Mouse (Mus musculus) mouse embryonic stem cell (cell line): ENCODE data around the gene Gtf3a.

Experiments used
- in situ Hi-C, 2 experiments: fragments of 300-500 bp; cut with MboI; formaldehyde crosslinking; loops; 1 replicate in 1 of 2; 3 replicates in 1 of 2; pipeline ENCODE4 v1.14.3; 2019 to 2020; ENCODE audit warnings: low sequenced_read_pairs in 2 of 2, low pct_unique_long_range_greater_than_20kb in 1 of 2, mixed read lengths in 1 of 2; ENCODE audit not compliant: unreplicated experiment in 1 of 2

Gtf3a gene

DNA sequence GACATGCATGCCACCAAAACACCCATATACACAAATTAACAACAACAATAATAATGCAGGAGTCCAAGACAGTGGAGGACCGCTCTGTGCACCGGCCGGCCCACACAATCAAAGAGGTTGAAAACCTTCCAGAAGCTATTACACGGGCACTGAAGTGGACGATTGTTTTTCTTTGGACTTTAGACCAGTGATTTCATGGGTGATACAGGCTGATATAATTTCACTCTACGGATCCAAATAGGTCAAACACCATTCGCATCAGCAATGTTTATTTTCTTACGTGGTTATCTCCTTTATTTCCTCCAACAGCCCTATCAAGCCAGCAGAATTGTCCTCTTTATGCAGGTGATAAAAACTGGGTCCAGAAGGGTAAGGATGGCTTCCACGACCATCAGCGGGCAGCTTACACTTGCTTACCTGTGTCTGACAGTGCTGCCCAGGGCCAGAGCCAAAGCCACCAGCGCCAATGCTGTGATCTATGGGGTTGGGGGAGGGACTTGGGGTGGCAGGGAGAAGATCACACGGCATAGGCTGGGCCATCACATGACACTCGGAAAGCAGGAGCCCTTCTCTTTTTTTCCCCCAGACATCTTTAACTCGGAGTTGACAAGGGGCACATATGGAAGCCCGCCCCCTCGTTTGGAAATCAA lies 16.4 kb upstream of the Gtf3a start:
- in situ Hi-C loops = no loop called here

DNA sequence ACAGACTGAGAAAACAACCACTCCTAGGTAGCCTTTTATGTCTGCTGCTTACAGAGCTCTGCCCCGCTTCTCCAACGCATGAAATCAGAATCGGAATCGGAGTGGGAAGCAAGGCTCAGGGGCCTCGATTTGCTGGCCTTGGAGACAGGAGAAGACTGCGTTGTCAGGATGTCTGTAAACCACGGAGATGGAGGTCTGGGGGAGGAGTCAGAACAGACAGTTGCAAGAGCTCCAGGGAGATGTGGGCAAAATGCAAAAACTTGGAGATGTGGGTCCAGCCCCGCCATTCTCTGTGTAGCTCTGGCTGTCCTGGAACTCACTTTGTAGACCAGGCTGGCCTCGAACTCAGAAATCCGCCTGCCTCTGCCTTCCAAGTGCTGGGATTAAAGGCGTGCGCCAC lies 15.0 kb upstream of the Gtf3a start:
- in situ Hi-C loops = no loop called here

DNA sequence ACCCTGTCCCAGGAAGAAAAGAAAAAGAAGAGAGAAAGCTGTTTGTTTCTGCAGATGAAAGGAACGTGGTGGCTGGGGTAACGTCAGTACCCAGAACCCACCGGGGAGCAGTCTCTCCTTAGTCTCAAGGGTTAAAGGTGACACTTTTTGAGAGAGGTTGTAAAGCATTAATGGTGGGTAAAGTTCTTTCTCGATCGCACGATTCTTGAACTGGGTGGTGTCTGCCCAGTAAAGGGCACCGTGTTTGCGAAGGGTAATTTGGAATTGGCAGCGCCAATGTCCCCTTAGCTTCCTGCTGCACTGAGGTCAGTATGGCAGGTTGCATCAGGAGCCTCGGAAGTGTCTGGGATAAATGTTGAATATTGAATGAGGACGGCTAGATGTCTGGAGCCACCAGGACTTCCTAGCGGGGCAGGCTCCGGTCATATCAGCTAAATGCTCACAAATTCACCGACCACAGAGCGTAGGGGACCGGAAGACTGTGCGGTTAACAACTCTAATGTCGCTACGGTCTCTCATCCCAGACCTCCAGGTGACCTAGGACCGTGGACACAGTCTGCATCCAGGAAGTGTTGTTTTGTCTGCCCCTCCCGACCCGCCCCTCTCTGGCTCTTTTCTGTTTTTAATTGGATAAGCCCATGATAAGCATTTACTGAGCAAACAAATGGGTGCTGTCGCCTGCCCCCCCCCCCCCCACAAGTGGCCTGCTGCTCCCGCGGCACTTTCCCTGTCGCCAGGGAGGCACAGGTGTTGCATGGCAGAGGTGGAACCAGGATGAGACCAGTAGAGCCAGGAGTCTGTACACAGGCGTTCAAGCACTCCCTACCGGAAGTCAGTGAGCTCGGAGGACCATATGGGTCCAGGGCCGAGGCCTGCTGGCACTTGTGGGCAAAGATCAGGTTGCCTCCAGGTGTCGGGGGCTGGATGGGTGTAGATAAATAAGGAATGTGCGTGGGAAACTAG lies 10.6 kb upstream of the Gtf3a start:
- in situ Hi-C loops = no loop called here

DNA sequence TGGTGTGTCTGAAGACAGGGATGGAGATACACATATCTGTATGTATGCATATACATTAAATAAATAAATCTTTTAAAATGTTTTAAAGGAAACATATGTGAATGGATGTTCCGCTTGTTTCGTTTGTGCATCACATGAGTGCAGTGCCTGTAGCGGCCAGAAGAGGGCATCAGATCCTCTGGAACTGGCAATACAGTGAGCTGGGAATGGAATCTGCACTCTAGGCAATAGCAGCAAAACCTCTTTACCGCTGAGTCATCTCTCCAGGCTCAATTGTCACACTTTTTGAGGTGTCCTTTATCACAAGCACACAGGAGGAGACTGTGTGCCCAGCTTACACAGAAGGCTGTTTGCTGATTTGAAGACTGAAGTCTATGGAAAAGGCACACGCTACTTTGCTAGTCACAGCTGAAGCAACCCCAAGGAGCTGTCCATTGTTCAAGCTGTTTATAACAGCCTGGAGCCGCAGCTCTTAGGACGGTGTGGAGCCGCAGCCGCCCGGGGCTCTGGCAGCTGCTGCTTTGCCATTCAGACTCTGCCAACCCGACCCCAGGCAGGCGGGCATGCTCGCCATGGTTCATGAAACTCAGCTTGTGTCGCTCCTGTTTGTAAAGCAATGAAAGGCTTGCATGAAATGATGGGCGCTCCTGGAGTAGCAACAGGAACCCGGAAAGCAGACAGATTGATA lies 9.2 kb upstream of the Gtf3a start:
- in situ Hi-C loops = no loop called here

DNA sequence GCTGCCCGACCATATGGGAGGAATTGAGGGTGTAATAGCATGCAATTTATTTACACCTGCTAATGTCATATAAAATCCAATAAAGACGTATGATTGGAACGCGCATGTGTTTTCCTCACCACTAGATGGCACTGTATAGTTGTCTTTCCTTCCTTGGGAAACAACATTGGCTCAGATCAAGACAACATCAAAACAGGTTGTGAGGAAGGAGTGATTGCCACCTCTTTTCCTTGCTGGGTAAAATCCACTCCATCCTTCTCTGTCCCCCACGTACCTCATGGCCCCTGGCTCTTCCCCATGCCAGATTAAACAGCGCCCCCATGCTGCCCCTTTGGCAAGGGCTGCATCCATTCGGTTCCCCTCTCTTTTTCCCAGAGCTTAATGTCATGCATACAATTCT lies 8.2 kb upstream of the Gtf3a start:
- in situ Hi-C loops = loop anchor here in 1 of 2 experiments (5.0 kb wide), 1 partner anchor 37 kb away; no protein-coding TSS in a partner anchor

DNA sequence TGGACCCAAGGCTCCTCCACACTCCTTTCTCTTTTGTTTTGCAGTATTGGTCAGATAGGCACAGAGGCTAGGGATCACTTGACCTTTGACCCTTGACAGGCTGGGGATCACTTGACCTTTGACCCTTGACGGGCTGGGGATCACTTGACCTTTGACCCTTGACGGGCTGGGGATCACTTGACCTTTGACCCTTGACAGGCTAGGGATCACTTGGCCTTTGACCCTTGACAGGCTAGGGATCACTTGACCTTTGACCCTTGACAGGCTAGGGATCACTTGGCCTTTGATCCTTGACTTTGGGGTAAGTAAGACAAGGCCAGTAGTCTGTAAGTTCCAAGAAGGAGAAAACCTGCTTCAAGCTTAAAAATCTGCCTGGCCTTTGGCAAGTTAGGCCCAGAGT lies 6.5 kb upstream of the Gtf3a start:
- in situ Hi-C loops = loop anchor here in 1 of 2 experiments (5.0 kb wide), 1 partner anchor 35 kb away; no protein-coding TSS in a partner anchor

DNA sequence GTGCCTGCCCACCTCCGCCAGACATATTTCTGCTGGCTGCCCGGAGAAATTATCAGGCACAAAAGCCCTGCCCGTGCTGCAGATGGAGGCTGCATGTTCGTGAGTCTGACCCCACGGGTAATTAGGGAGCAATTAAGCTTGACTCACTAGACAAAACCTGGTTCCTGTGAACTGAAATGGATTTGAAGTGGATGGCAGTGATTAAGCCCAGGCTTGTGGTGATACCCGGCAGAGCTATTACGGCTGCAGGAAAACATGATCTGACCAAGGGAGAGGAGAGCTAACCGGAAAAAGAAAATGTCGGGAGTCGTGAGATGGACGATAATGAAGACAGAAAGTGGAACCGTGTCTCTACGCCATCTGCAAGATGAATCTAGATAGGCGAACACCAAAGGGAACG lies 5.5 kb upstream of the Gtf3a start:
- in situ Hi-C loops = loop anchor here in 1 of 2 experiments (5.0 kb wide), 1 partner anchor 34 kb away; no protein-coding TSS in a partner anchor

DNA sequence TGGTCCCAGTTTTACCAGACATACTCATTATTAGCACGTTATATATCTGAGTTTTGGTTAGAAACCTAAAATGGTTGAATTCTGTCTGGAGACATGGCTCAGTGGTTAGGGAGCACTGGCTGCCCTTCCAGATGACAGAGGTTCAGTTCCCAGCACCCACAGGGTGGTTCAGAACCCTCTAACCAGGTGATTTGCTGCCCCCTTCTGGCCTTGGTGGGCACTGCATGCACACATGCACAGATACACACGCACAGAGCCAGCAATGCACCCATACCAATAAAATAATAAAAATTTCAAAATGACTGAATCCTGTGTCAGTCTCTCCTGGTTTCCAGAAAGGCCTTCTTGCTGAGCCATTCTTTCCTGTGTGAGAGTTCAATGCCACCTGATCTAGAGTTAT lies 3.9 kb upstream of the Gtf3a start:
- in situ Hi-C loops = loop anchor here in 1 of 2 experiments (5.0 kb wide), 1 partner anchor 33 kb away; no protein-coding TSS in a partner anchor

DNA sequence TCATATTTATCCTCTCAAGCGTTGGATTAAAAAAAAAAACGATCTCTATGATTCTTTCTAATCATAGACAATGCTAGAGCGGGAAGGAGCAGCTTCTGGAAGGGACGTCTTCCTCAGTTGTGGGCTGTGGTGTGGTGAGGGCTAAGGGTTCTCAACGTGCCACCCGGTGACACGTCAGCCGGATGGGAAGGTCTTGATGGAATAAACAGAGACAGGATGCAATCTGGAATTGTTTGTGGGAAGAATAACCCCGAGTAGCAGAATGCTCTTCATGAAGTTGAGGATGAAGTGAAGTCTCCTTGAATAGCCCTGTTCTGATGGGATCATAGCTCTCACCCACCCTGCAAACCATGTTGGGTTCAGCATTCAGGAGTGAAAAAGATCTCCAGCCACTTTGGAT lies 1.8 kb upstream of the Gtf3a start:
- in situ Hi-C loops = no loop called here

DNA sequence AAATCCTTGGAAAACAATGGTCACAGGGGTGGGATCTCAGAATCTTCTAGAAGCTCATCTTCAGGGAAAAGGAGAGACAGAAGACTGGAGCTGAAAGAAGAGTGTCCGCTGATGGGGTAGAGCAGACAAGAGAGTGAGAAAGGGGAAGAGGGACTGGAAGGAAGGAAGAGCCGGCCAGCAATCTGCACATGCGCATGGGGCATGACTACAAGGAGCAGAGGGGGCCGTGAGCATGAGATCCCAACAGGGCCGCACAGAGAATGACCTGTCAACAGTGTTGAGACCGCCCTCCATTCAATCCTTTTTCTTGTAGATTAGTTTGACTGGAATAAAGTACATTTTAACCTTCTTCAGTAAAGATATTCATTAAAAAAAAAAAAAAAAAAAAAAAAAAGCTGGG lies 960 bp upstream of the Gtf3a start:
- in situ Hi-C loops = no loop called here

DNA sequence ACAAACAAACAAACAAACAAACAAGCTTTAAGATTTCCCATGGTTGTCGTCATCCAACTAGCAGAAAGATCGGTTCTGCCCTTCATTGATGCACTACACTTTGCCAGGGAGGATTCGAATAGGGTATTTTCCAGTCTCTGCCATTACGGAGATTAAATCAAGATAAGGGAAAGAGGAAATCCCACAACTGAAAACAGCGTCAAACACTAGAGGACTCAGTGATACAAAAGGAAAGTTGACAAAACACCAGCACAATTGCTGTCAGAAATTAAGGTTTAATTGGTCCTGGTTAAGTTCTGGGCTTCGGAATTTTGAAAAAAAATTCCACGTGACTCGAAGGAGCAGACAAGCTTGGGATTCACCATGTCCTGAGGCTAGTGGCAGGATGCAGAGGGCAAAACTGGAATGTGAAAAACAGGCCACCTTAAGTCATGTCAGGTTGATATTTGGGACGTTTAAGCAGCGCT lies 383 bp upstream of the Gtf3a start:
- in situ Hi-C loops = no loop called here

DNA sequence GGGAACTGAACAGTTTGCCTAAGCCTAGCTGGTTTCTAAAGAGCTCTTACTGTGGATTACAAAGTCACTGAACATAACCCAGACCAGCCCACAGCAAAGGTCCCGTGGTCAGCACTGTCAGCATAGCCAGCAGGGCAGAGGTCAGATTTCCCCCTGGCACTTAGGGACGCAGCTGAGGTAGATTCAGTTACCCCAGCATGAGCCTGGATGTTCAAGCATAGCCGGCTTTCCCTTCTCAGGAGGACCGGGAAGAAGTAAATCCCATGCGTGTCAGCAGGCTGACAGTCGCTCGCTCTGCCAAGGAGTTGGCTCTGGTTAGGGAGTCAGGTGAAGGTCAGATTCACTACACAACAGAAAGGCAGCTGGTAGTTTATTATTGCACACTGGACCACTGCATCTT lies 6.1 kb downstream of the Gtf3a start:
- in situ Hi-C loops = no loop called here

DNA sequence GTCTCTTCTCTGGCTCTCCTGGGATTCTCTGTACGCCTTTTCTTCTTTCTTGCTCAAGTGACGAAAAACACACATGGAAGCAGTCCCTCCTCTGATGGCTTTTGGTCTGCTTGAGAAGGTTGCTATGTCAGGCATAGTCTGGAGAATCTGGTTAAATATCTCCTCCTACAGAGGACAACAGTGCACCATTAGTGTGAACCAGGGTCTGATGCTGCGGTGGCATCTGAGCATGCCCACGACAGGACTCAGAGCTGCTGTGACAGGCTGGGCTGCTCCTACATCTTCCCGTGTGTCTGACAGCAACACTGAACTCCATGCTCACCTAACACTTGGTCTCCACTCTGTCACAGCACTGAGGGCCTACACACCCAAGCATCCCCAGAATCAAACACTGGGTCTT lies 7.2 kb downstream of the Gtf3a start:
- in situ Hi-C loops = no loop called here

DNA sequence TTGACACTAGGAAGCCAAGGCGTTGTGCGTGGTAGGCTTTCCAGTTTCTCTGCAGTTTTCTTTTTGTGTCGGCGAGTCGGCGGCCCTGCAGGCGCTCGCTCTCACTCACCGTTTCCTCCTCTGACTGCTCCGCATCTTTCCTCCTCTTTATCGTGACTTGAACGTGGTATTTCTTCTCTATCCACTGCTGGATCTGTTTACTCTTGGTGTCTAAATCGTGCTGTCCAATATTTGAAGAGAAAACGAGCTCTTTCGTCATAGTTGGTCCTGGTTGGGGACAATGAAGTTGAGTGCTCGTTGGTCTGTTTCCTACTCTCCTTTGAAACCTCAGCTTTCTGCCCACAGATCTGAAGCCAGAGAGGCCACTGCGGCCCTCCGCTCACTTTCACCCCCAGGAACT lies 8.2 kb downstream of the Gtf3a start:
- in situ Hi-C loops = no loop called here

DNA sequence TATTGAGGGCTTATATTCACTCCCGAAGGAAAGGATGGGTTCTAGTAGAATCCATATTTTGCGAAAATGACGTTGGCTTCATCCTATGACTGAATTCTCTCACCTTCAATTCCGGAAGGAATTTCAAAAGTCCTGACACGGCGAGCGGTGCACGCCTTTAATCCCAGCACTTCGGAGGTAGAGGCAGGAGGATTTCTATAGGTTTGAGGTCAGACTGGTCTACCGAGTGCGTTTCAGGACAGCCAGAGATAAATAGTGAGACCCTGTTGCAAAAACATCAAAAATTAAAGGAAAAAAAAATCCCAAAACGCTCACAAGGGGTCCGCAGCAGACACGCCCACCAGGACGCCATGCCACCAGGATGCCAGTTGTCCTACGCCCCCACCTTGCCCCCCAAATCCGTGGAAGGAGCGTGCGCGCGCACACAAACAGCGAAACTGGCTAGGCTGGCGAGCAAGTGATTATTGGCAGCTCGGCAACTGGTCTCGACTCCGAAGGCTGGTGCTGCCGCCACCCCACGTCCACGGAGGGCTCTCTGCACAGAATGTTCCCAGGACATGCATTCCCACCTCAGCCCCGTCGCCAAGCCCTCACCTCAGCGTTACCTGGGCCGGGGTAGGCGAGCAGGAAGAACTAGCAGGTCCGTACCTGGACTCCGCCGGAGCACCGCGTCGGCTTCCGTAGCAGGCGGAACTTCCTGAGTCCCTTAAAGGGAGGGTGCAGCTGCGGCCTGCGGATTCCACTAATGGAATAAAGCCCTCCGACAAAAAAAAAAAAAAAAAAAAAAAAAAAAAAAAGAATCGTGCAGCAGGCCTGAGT lies 14.9 kb downstream of the Gtf3a start, which contains the start of gene Mtif3:
Gene Mtif3 (minus strand): TSS at position 683 of the 819 bp plus-strand sequence.
- in situ Hi-C loops = no loop called here

DNA sequence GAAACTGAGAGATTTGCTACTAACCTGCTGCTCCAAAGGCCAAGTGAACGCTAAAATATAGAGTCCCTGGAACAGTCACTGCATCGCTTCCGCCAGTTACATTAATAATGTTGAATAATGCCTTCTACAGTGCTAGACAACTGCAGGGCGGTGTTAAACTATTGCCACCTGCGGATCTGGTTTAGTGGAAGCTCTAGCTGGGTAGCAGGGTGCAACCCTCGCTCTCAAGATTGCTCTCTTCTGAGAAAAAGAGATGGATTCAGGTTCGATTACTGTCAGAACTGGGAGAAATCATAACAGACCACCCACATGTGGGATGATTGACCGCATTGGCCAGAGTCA lies 15.5 kb downstream of the Gtf3a start:
- in situ Hi-C loops = no loop called here

DNA sequence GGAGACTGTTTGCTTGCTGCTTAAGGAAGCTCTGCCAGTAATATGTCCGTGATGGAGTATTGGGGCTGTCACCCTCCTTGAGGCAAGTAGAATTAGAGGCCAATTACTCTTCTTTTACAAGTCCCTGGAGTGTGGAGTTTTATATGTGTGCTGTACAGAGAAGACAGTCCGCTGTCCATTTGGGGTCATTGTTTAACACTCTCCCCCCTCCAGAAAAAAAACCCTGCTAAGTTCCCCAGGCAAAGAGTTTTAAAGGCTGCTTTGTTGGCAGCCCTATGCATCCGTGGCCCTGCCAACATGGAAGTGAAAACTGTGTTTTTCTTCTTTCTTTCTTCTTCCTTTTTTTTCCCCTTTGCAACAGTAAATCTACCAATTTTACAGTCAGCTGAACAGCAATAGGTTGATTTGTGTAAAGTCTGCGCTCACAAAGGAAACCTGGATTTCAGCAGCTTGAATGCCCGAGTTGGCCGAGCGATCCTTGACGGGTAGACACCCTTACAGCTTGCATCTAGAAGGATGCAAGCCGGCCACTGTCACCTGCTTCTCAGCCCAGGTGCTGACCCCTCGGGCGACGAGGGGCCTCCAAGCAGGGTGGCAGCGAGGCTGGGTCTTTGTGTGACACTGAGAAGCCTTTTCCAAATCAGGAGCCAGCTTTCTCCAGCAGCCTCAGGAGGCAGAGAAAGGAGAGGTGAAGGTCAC lies 20.4 kb downstream of the Gtf3a start:
- in situ Hi-C loops = no loop called here
